11 mouse cellular contexts compared by ENCODE assay signal in the genomic region with DNA sequence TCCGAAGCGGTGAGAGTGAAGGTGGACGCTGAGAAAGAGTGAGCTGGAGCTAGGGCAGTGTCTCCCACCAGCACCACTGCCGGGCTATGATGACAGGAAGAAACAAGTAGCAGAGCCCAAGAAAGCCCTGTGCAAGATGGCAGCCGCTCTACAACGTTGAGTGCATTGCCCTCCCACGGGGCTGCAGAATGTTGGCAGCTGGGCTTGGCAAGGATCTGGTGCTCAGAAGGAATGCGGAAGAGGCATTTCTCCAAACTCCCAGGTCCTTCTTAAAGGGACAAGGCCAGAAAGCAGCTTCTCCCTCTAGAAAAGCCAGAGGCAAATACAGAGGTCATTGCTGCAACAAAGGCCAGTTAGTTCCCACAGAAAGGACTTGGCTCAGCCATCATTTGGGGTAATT.
DNase-seq lines count a peak whose midpoint lies in the region; ATAC-seq lines count a peak whose summit lies in the region.
"Had no signal": no experiment of that assay in that cellular context is flagged by ENCODE, and none has a peak within 500 bp of the region (broad histone marks: within the 10 kb centered on the region; RNA-seq: fewer than 3 reads in every experiment).

No protein-coding gene starts in this region.

- H3K27me3 ChIP-seq in forebrain, embryonic 13.5 days = no peaks in the 10 kb centered on the region
- H3K27me3 ChIP-seq: embryonic facial prominence, embryonic 12.5 days; megakaryocyte, embryonic 14.5 days had no signal

- WGBS in forebrain, embryonic 13.5 days = 87% methylated on average over 8 of the region's 8 CpGs

- H3K36me3 ChIP-seq in forebrain, embryonic 13.5 days (ENCODE audit: poor library complexity, severe bottlenecking) = peaks cover 36% of the 10 kb centered on the region; the same call in 1 of the 2 replicates

- no peak for ATAC-seq in monocyte, adult 5-6 weeks (replicated peaks; ENCODE audit: insufficient number of reproducible peaks, low FRiP score, low TSS enrichment, poor library complexity, severe bottlenecking)
- ATAC-seq in forebrain, embryonic 13.5 days = no peak

- no peaks in the 10 kb centered on the region for H3K4me1 ChIP-seq in forebrain, embryonic 13.5 days
- H3K4me1 ChIP-seq: embryonic facial prominence, embryonic 12.5 days had no signal

- peak; percentile 90 for DNase-seq in heart, adult 11 months
- no peak for DNase-seq in heart, adult 8-10 months (ENCODE audit: low spot score)
- peak; percentile 74 for DNase-seq in Muller cell, postnatal 12 days (ENCODE audit: inconsistent ontology term)
- peak; percentile 30 for DNase-seq in fat pad, adult 2 months (ENCODE audit: extremely low read depth, low read depth, low spot score)
- peak; percentile 58 for DNase-seq in left cerebral cortex, postnatal 4 days
- no peak for DNase-seq in embryo, embryonic 9.5 days (ENCODE audit: extremely low spot score)
- DNase-seq: spleen, adult 18-20 months had no signal

- intact Hi-C loops in left cerebral cortex, postnatal 4 days (cut with DNase I) = no loop called here

- H3K4me2 ChIP-seq in forebrain, embryonic 13.5 days = no peak overlapping the region
- H3K4me2 ChIP-seq: embryonic facial prominence, embryonic 12.5 days had no signal

- no peak overlapping the region for H3K27ac ChIP-seq in forebrain, embryonic 13.5 days
- H3K27ac ChIP-seq: embryonic facial prominence, embryonic 12.5 days had no signal

- H3K9me3 ChIP-seq in forebrain, embryonic 13.5 days (replicated peaks) = no peaks in the 10 kb centered on the region
- H3K9me3 ChIP-seq: embryonic facial prominence, embryonic 12.5 days had no signal

- H3K4me3 ChIP-seq in forebrain, embryonic 13.5 days = no peak overlapping the region
- H3K4me3 ChIP-seq: embryonic facial prominence, embryonic 12.5 days; megakaryocyte, embryonic 14.5 days had no signal

- H3K9ac ChIP-seq in forebrain, embryonic 13.5 days = no peak overlapping the region
- H3K9ac ChIP-seq: embryonic facial prominence, embryonic 12.5 days had no signal

Comparison
In these comparisons a context has a peak if more than half of its experiments do, and no peak if none do; other contexts are left out.
1. DNase-seq: peak in heart, adult 11 months (single experiment), Muller cell, postnatal 12 days (single experiment), fat pad, adult 2 months (single experiment) and left cerebral cortex, postnatal 4 days (single experiment); none in heart, adult 8-10 months (single experiment) and embryo, embryonic 9.5 days (single experiment).